Mouse (Mus musculus): ENCODE results near the gene Gtdc1. TPM values are rescaled to one million over a fixed set of nuclear protein-coding genes. Genes with fewer than 3 reads are reported as not detected.
"Not testable (repeated sequence)": the region's sequence is repeated elsewhere in the genome, so short reads cannot be mapped to it uniquely, and the experiment has no call there.

Gene Gtdc1
- total RNA-seq, 2 experiments from 2014 or later, result 61.6 to 66.2 TPM

DNA sequence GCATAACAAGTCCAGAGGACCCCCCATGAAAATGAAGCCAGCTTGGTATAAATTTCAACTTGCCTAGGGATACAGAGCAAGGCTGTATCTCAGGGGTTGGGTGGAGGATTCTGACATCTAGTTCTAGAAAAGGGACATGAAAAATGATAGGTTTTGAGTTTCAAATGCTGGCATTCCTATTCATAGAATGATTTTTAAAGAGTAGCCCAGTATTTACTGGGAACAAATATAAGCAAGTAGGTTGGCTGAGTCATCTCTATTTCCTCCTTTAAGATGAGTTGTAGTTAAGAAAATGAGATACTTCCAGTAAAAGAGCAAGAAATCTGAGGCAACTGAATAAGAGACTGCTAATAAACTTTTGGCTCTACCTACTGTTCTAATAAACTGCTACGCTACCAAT lies 190.8 kb downstream of the Gtdc1 start:
- DNase-seq, result no peak

DNA sequence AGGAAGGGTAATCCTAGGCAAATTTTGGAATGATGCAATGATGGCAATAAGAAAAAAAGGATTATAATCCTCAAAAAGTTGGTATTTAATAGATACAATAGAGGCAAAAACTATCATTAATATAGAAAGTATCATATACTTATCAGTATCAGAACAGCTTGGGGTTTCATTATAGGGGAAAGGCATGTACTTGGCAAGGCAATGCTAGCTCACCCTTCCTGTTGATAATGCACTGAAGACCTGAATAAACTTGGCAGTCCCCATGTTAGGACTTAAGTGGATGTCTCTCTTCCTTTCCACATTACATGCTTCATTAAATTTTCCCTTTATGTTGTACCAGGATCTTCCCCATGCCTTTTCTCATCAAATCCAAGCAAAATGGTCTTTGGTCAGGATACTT lies 206.0 kb downstream of the Gtdc1 start:
- no peak for DNase-seq

DNA sequence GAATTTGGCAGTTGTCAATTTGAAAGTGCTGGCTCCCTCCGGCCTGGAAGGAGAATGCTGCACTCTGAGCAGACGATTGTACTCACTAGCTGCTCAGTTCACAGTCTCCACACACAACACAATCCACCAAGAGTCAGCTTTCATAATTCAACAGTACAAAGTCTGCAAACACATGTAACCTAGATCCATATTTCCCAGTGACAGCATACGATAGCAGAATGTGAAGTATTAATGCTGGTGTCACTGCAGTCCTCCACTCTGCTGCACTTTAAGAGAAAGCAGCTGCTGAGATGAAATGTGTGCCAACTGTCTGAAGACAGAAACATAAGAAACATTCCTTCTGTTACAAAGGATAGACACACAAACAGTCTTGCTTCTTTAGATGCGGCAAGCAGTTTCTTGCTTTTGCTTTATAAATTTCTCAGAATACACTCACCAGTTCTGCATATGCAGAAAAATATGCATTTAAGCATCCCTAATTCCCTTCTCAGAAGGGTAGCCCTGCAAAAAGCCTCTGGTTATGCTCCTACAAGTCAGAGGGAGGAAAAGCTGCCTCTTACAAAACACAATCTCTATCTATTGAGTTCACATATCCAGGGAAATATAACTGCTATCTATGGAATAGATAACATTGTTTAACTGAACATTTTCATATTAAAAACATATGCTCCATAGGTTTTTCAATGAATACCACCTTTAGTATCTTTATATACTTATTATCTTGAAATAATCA lies 221.4 kb downstream of the Gtdc1 start:
- DNase-seq, result peak; percentile 9

DNA sequence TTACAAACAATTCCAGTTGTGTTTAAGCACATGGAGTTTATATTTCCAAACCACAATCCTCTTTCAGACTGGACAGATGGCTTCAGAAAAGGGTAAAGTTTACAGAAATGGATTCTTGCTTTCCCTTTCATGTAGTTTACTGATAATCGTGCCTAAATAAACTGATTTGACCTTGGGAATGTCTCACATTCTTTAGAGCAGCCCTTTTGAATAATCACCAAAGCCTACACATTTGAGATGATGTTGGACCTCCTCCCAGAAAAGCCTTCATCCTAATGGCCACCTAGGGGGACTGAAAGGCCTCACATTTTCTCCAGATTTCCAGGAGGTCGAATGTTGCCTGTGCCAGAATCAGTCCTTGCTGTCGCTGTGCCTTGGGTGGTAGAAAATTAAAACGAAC lies 227.2 kb downstream of the Gtdc1 start:
- no peak for DNase-seq

DNA sequence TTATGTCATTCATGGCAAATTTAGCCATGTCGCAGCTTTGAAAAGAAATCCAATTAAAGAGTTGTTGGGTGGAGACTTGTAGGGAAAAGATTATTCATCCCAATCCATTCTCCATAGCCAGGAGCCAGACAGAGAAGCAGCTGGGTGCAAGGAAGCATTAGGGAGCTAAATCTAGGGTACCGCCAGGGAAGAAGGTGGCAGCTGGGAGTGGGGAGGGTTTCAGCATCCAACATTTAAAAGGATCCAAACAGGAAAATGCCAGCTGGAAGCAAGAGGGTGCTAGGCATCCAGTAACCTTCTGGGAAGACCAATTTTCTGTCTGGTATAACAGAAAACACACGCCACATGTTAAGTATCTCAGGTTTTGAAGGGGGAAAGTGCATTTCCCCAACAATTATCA lies 231.0 kb downstream of the Gtdc1 start:
- peak; percentile 19 to 25 for DNase-seq

DNA sequence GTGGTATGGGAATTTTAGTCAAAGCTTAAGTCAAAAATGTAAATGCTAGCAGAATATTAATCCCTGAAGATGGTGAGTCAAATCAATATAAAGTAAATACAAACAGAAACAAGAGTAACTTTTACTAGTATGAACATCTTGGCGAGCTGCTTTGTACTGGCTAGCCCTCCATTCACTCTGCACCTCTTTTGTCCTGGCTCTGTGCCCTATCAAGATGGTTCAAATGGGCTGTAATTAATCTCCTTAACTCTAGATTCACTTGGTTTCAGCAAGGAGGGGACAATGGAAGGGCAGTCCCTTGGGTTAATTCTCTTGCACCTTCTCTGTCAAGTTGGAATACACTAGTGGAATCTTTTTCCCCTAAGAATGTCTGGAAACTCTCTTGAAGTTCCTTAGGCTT lies 233.6 kb downstream of the Gtdc1 start:
- DNase-seq, result no peak

DNA sequence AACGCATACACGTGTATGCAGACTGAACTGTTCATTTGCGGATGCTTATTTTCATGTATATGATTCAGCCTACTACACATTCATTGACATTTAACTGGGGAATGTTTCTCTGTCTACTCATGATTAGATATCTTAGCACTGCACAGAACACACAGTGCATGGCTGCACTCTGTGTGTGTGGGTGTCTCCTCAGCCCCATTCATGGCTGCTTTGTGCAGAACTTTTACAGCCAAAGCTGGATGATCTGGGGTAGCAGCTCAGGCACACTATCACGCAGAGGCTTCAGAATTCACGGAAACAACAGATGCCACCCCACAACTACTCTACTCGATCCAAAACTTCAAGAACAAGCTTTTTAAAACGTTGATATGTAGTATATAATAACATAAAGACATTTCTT lies 263.4 kb downstream of the Gtdc1 start:
- peak; percentile 14 to 25 for DNase-seq

DNA sequence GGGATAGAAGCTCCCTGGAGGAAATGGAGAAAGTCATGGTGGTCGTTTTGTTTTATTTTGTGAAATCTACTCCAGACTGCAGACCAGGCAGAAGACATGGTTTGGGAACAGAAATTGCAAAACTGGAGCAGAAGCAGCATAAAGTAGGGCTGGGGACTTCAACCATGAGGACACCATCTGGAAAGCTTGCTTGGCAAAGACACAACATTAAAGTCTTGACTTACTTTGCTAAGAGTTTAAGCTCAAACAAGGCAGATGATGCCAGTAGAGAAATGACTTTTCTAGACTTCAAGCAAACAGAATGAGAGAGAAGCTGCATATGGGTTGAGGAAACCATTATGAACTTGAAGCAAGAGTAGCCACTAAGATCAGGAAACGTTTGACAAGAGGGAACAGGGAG lies 267.6 kb downstream of the Gtdc1 start:
- DNase-seq, result no peak

DNA sequence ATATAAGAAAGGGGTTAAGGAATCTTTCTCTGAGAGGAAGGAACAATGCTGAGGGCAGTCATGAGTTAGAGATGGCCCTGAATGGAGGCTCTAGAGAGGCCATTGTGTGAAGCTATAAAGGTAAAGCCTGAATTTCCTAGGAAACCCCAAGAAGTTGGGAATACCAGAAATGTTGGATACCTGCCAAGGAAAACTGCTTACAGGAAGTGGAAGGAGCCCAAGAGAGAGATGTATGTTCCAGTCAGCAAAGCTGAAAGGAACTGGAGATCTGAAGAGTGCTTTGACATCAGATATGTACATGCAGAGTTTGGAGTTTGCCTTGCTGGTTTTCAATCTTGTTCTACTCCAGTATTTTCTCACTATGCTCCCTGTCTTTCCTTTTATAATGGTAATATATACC lies 268.4 kb downstream of the Gtdc1 start:
- DNase-seq, result no peak

DNA sequence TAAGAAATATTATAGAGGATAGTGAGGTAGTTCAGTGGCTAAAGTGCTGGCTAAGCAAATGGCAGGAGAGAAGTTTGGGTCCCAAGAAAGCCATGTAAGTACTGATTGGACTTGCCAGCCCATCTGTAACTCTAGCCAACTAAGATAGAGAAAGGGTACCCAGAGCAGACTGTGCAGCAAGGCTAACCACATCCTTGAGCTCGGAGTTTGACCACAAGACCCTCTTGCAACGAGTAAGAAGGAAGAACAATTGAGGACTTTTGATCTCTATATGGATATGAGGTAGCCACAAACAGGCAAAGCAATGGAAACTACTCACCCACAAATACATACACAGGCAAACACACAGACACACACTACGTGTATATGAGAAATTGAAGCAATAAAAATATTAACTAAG lies 278.9 kb downstream of the Gtdc1 start:
- DNase-seq, result no peak

DNA sequence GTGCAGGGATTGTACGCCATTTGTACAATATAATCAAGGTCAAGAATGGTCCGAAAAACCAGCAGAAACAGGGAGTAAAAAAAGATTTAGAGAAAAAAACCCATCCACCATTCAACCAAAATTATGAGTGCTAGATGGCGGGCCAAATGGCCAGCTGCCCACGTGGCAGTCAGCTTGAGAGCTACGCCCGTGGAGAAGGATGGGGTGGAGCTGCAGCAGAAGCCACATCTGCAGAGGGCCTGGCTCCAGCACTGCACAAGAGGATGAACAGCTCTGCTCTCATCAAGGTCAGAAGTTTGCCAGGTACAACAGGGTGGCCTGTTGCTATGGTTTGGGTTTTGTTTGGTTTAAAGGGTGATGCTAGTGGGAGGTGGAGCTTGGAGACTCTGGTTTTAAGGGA lies 281.1 kb downstream of the Gtdc1 start:
- no peak for DNase-seq

DNA sequence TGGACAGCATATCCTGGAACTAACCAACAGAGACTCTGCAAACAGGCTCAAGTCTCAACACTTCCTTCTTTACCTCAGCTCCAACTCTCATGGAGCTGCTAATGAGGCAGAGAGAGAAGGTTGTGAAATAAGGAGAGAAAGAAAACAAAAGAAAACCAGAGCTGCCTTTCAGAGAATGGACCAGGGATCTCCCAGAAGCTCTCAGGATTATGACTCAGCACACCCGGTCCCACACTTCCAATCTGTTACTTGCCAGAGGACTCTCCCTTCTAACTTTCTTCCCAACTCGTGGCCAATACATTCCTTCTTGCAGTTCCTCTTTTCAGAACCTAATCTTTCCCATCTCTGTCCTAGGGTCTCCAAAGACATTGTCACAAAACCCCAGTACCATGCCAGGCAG lies 288.1 kb downstream of the Gtdc1 start:
- DNase-seq, result no peak

DNA sequence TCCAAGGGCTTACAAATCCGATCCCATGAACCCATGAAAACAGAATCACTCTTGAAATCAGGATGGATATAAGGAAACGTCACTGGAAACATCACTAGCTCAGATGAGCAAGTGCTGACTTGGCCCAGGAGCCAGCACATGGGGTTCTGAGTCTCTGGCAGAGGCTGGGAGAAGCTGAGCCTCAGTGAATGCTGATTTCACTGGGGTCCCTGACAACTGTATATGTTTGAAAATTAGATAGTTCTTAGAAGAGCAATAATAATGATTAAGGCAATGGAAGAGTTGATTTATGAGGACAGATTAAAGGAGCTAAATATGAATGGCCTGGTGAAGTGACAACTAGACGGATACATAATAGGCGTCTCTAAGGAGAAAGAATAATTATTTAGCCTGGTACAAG lies 289.3 kb downstream of the Gtdc1 start:
- no peak for DNase-seq

DNA sequence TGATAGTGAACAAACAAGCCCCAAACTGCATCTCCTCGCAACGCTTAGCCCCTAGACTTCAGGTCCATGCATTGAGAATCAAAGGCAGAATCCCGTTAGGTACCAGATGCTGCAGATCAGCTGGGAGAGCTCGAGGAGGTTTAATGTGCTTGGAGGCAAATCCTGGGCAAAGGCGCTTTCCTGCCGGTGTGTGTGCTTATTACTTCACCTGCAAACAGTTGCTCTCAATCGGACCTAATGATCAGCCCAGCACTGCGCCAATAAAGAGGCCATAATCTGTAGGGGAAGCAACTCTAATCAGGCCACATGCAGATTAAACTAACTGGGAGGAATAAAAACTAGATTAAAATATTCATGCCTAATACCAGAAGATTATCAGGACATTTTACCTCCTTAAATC lies 293.5 kb downstream of the Gtdc1 start:
- no peak for DNase-seq

DNA sequence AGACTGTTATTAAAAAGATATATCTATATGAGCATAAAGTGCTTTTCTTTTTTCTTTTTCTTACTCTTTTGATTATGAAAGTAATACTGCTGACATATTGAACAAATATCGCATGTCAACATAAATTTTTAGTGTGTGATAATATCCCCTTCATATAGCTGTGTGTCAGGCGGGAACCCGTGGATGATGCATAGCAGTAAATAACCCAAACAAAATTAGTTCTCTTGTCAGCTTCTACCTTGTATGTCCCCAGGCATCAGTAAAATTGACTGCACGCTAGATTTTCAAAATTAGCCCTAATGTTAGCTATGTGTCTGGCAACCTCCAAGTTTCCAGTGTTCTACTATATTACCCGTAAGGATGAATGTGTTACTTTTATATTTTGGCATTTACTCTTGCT lies 294.4 kb downstream of the Gtdc1 start:
- no peak for DNase-seq

DNA sequence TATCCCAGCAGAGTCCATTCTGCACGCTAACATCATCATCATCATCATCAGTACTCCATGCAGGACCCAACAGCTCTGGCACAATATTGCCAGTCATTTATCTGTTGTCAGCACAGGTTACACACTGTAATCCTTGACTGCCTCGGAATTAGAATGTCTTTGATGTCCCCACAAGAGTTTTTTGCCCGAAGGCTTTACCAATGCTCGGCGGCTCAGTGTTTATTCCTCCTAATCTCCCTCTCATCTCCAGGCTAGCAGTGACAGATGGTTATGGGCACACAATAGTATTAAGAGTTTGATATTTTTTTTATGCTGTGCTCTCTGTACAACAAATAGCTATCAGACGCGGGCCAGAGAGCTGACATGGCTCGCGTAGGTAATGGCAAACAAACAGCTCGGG lies 294.9 kb downstream of the Gtdc1 start:
- no peak for DNase-seq

DNA sequence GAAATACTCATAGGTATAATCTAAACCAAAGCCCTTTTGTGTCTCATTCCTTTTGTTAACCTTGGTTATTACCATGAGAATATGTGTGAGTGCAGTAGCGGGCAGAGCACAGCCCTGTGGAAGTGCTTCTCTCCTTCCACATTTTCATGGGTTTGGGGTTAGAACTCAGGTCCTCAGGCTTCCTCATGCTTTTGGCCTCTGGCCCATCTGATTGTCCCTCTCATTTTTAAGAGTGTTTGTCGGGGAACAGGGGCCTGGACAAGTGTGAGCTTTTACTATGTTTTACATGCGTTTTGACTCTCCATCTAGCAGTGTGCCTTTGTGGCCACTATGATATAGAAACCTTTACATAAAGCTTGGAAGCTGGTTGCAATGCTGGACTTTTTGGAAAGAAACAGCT lies 296.4 kb downstream of the Gtdc1 start:
- DNase-seq, result no peak

DNA sequence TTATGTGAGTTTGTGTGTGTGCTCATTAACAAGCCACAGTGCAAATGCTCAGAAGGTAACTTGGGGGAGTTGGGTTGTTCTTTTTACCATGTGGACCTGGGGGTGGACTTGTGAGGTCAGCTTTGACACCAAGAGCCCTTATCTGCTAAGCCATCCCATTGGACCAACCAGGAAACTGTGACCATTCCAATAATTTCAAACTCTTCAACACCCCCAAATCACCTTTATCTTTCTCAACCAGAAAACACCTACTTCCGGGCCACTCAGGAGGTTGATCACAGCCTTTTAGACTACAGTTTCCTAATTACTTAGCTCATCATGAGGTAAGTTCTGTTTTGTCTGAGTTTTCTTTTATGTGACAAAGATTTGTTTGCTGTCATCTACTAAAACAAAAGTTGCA lies 298.7 kb downstream of the Gtdc1 start:
- no peak for DNase-seq

DNA sequence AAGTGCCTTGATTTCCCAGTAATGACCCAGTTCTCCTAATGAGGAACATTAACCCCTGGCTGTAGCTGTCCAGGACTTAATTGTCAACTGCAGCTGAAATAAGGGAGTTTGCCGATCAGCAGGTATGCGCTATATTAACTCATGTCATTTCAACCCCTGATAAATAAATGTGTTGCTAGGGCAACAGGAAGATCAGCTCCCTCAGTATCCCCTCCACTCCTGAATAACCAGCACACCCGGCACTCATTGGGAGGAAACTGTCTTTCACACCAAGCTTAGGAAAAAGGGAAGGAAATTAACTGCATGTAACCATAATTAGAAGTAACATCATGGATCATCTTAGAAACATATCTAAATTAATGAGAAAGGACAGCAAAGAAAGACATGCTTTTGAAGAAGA lies 302.3 kb downstream of the Gtdc1 start:
- no peak for DNase-seq

DNA sequence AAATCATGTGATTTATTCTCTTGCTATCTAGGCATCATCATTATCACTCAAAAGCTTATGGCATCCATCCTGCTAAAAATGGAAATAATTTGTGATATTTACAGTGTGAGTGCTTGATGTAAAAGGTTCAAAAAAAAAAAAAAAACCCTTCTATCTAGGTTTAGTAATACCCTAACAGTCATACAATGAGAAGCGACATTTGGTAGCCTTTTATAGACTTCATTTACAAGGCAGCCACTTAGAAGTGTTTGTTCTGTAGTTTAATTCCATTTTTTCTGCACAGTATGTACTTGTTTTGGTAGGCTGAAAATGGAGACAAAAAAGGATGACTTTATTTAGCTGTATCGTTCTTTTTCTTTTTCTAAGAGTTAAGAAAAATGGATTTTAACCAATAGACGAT lies 305.0 kb downstream of the Gtdc1 start:
- no peak for DNase-seq

DNA sequence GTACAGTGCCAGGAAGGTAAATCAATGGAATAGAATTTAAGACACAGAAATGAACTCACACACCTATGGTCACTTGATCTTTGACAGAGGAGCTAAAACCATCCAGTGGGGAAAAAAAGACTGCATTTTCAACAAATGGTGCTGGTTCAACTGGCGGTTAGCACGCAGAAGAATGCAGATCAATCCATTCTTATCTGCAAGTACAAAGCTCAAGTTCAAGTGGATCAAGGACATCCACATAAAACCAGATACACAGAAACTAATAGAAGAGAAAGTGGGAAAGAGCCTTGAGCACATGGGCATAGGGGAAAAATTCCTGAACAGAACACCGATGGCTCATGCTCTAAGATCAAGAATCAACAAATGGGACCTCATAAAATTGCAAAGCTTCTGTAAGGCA lies 327.8 kb downstream of the Gtdc1 start:
- not testable (repeated sequence) for DNase-seq

DNA sequence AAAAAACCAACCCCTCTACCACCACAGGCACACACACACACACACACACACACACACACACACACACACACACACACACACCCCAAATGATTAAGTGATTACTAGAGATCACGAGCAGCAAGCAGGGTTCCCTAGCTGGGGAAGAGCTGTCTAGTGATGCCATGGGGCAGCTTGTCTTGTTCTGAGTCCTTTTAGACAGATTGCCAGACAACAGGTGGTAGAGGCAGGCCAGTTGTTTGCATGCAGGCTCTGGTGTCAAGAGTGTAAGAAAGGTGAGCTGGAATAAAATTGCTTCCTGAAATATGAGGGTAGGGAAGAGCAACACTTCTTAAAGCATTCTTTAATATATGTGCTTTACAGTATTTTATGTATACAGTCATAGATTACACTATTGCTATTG lies 333.2 kb downstream of the Gtdc1 start:
- DNase-seq, result no peak

DNA sequence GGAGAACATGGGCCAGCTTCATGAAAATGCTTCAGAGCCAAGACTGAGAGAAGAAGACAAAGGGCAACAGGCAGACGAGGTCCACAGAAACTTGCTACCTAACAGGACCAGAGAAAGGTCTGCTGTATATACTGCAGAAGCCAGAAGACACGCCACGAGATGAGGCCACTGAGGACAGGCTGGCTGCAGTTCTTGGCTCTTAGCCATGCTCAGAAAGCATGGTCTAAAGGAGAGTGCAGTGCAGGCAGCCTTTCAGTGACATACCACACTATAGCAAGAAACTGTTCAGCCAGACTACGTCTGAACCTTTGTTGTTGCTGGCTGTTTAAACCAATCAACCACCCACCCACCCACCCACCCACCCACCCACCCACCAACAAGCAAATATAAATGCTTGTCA lies 336.6 kb downstream of the Gtdc1 start:
- DNase-seq, result no peak

DNA sequence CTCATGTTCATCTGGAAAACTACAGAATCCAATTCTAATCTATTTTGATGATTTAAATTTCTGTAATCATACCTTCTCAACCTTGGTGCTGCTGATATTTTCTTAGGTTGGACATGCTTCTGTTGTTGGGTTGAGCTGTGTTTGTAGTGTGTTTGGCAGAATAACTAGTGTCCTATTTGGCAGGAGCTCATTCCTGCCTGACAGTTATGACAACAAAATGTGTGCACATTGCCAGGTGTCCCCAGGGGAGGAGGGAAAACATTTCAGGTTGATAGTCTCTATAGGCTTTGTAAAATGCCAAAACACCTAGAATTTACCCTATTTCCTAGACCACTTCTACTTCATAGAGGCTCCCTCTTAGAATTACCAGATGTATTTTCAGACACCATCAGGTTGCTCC lies 343.4 kb downstream of the Gtdc1 start:
- DNase-seq, result no peak

DNA sequence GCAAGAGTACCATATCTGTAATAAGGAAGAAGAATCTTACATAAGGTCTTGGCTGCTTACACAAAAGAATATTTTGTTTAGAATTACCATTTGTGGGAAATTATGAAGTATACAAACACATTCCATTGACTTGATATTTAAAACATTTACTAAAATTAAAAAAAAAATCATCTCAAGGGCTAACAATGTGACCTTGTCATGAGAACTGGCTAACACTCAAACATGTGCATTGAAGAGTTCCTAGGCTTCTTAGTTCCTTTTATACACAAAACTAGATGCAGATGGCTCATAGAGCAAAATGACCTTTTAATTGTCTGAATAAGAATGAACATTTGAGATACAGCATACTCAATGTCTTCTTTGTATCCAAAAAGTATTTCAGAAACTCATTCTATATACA lies 344.0 kb downstream of the Gtdc1 start:
- no peak for DNase-seq
